Mouse (Mus musculus): ENCODE measurements around the gene Hectd2. TPM values are rescaled to one million over a fixed set of nuclear protein-coding genes. Genes with fewer than 3 reads are reported as not detected.

Gene Hectd2
- polyA plus RNA-seq, 1 experiment from 2014 or later, result 0.56 TPM

DNA sequence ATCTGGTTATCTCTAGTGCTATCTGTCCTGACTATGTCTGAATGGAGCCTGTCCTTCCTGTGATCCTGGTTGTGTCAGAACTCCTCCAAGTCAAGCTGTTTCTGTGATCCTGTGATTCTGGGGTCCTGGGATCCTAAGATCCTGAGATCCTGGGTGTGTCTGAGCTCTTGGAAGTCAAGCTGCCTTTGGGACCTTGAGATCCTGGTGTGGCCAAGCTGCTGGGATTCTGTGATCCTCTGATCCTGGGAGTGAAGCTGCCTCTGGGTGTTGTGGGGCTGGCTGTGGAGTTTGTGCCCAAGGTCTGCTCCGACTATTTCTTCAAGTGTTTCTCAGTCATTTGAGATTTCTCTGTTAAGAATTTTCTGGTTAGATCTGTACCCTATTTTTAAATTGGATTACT is 98.2 kb downstream of the Hectd2 start:
- Histone ChIP-seq H3K27ac (replicated peaks) (no peak overlapping the region), H3K9ac (no peak overlapping the region), H3K27me3 (no peaks in the 10 kb centered on the region), H3K4me3 (replicated peaks) (no peak overlapping the region), H3K4me2 (no peak overlapping the region), H3K9me3 (replicated peaks) (no peaks in the 10 kb centered on the region), H3K4me1 (replicated peaks) (no peaks in the 10 kb centered on the region), H3K36me3 (replicated peaks) (no peaks in the 10 kb centered on the region)
- ATAC-seq (ENCODE audit: insufficient read depth), result no peak
- 70% methylated on average over 1 of the region's 1 CpGs for WGBS (ENCODE audit: insufficient replicate concordance)

DNA sequence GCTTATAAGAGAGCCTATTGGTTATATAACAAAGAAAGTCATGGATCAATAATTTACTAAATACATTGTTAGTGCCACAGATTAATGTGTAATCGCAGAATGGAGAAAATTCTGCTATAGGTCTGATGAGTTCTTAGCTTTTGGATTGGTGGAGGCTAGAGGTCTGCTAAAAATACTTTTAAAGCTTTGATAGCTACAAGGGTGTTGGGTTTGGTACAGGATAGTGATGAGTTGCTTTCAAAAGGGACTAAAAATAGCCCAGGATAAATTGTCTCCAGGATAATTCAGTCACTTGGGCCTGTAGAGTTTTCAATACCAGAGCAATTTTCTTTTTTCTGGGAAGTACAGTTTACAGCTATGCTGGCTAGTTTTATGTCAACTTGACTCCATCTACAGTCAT is 108.3 kb downstream of the Hectd2 start:
- 53% methylated on average over 1 of the region's 1 CpGs for WGBS (ENCODE audit: insufficient replicate concordance)
- no peak overlapping the region for H3K4me2 ChIP-seq
- H3K36me3 ChIP-seq (replicated peaks), result no peaks in the 10 kb centered on the region
- H3K9ac ChIP-seq, result no peak overlapping the region
- H3K4me1 ChIP-seq (replicated peaks), result no peaks in the 10 kb centered on the region
- H3K9me3 ChIP-seq (replicated peaks), result no peaks in the 10 kb centered on the region
- no peak overlapping the region for H3K4me3 ChIP-seq (replicated peaks)
- H3K27ac ChIP-seq (replicated peaks), result no peak overlapping the region
- H3K27me3 ChIP-seq, result no peaks in the 10 kb centered on the region
- ATAC-seq (ENCODE audit: insufficient read depth), result no peak

DNA sequence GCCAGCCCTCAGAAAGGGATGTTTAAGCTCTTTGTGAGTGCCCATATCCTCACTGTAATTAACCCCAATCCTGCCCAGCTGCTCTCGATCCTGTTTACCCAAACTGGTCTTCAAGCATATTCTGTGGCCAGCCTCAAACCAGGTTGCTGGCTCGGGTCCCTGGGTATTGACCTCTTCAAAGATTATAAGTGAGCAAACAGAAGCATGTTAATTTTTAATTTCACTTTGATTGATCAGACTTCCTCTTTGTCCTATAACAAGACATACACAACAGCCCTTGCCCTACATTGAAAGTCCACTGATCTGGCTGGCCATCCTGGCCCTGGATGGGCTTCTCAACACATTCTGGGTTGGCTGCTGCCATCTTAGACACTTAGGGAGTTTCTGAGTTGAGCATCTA is 109.5 kb downstream of the Hectd2 start:
- H3K9me3 ChIP-seq (replicated peaks), result no peaks in the 10 kb centered on the region
- no peaks in the 10 kb centered on the region for H3K27me3 ChIP-seq
- no peak overlapping the region for H3K27ac ChIP-seq (replicated peaks)
- 47% methylated on average over 2 of the region's 2 CpGs for WGBS (ENCODE audit: insufficient replicate concordance)
- no peak for ATAC-seq (ENCODE audit: insufficient read depth)
- no peak overlapping the region for H3K4me3 ChIP-seq (replicated peaks)
- H3K4me2 ChIP-seq, result no peak overlapping the region
- H3K4me1 ChIP-seq (replicated peaks), result no peaks in the 10 kb centered on the region
- H3K36me3 ChIP-seq (replicated peaks), result no peaks in the 10 kb centered on the region
- H3K9ac ChIP-seq, result no peak overlapping the region

DNA sequence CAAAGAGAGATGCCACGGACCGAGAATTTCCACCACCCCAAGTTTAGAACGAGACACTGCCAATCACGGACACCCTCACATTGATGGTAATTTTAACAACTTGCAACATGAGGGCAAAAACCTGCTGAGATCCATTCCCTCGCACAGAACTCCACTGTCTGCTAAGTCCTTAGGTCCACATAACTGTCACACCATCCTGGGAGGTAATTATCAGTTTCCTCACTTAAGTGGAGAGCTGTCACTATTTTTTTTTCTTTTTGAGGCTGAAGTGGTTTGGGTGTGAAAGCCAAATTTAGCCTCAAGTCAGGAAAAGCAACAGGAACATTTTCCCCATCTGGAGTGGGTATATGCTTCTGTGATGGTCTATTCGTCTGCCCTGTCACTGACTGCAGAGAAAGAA is 110.0 kb downstream of the Hectd2 start:
- no peaks in the 10 kb centered on the region for H3K4me1 ChIP-seq (replicated peaks)
- no peaks in the 10 kb centered on the region for H3K27me3 ChIP-seq
- no peak overlapping the region for H3K4me3 ChIP-seq (replicated peaks)
- no peak overlapping the region for H3K4me2 ChIP-seq
- no peaks in the 10 kb centered on the region for H3K36me3 ChIP-seq (replicated peaks)
- 68% methylated on average over 6 of the region's 6 CpGs for WGBS (ENCODE audit: insufficient replicate concordance)
- H3K9me3 ChIP-seq (replicated peaks), result no peaks in the 10 kb centered on the region
- ATAC-seq (ENCODE audit: insufficient read depth), result no peak
- no peak overlapping the region for H3K9ac ChIP-seq
- no peak overlapping the region for H3K27ac ChIP-seq (replicated peaks)

DNA sequence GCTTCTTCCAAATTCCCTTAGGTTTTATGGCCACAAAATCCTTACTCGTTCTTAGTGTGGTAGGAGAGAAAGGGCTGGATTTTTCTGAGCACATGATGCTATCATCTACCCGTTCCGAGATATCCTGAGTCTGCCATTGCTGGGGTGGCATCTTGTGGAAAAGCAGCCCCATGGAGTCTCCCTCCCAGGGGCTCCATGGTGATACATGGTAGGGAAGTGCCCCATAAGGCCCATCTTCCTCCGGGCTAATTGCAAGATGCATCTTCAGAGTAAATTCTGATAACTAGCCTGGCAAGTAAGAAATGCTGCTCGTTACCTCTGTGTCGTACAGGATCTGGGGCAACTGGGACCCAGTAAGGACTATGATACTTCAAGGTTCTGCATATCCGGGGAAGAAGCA is 110.8 kb downstream of the Hectd2 start:
- Histone ChIP-seq H3K4me3 (replicated peaks) (no peak overlapping the region), H3K27ac (replicated peaks) (no peak overlapping the region), H3K4me2 (no peak overlapping the region), H3K4me1 (replicated peaks) (no peaks in the 10 kb centered on the region), H3K9ac (no peak overlapping the region), H3K36me3 (replicated peaks) (no peaks in the 10 kb centered on the region), H3K9me3 (replicated peaks) (no peaks in the 10 kb centered on the region), H3K27me3 (no peaks in the 10 kb centered on the region)
- 69% methylated on average over 7 of the region's 7 CpGs for WGBS (ENCODE audit: insufficient replicate concordance)
- no peak for ATAC-seq (ENCODE audit: insufficient read depth)

DNA sequence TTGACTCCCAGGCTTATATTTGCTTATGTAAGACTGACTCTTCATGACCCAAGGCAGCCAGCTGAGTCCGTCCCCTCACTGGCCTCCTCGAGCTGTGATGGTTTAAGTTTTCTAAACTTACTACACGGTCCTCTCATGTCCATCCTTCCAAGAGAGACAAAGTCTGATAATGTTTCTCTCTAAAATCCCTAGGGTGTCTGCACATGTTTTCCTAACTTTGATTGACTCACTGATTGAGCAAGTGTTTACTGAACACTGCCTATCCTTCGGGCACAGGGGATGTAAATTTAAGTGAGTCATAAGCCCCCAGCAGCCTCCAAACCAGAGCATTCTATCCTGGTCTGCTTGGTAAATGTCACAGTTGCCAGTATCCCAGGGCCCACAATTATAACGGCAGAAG is 111.2 kb downstream of the Hectd2 start:
- ATAC-seq (ENCODE audit: insufficient read depth), result no peak
- H3K27me3 ChIP-seq, result no peaks in the 10 kb centered on the region
- no peak overlapping the region for H3K9ac ChIP-seq
- no peaks in the 10 kb centered on the region for H3K9me3 ChIP-seq (replicated peaks)
- H3K4me3 ChIP-seq (replicated peaks), result no peak overlapping the region
- no peaks in the 10 kb centered on the region for H3K36me3 ChIP-seq (replicated peaks)
- H3K4me2 ChIP-seq, result no peak overlapping the region
- no peaks in the 10 kb centered on the region for H3K4me1 ChIP-seq (replicated peaks)
- no peak overlapping the region for H3K27ac ChIP-seq (replicated peaks)
- 48% methylated on average over 5 of the region's 5 CpGs for WGBS (ENCODE audit: insufficient replicate concordance)

DNA sequence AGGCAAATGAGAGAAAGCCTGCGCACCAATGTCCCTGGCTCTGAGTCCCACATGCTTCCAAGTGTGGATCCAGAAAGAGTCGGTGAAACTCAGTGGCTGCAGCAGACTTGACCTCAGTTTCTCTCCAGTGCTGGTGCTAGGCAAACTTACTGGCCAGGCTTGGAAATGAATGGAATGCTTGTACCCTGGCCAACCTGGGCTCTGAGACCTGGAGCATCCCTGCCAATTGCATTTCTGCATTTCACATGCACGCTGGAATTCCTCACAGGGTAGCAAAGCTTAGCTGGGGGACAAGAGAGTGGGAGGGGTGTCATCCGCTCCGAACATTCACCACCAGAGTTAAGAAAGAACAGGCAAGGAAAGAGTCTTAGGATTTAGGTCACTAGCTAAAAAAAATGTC is 112.0 kb downstream of the Hectd2 start:
- H3K4me3 ChIP-seq (replicated peaks), result no peak overlapping the region
- H3K4me1 ChIP-seq (replicated peaks), result no peaks in the 10 kb centered on the region
- no peak overlapping the region for H3K27ac ChIP-seq (replicated peaks)
- H3K36me3 ChIP-seq (replicated peaks), result no peaks in the 10 kb centered on the region
- no peaks in the 10 kb centered on the region for H3K27me3 ChIP-seq
- 69% methylated on average over 5 of the region's 5 CpGs for WGBS (ENCODE audit: insufficient replicate concordance)
- no peak overlapping the region for H3K9ac ChIP-seq
- no peak for ATAC-seq (ENCODE audit: insufficient read depth)
- no peaks in the 10 kb centered on the region for H3K9me3 ChIP-seq (replicated peaks)
- H3K4me2 ChIP-seq, result no peak overlapping the region

DNA sequence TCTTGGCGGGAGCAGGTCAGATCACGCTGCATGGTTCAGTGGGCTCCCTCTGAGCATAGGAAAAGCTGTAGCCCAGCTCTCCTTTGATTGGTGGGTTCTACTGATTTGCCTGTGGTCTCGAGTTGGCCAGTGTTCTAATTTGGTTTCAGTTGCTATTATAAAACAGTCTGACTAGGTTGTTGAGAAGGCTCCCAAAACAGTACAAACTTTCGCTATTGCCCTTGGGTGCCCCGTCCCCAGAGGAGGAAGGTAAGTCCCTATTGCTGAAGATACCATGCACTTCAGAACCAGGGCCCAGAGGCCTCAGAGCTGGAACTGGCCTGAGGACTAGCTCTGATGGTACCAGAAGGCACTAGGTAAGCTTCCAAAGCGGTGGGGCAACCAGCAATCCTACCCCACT is 112.9 kb downstream of the Hectd2 start:
- Histone ChIP-seq H3K4me1 (replicated peaks) (no peaks in the 10 kb centered on the region), H3K4me3 (replicated peaks) (no peak overlapping the region), H3K36me3 (replicated peaks) (no peaks in the 10 kb centered on the region), H3K27me3 (no peaks in the 10 kb centered on the region), H3K4me2 (no peak overlapping the region), H3K9me3 (replicated peaks) (no peaks in the 10 kb centered on the region), H3K9ac (no peak overlapping the region), H3K27ac (replicated peaks) (no peak overlapping the region)
- ATAC-seq (ENCODE audit: insufficient read depth), result no peak
- WGBS (ENCODE audit: insufficient replicate concordance), result 66% methylated on average over 6 of the region's 6 CpGs

DNA sequence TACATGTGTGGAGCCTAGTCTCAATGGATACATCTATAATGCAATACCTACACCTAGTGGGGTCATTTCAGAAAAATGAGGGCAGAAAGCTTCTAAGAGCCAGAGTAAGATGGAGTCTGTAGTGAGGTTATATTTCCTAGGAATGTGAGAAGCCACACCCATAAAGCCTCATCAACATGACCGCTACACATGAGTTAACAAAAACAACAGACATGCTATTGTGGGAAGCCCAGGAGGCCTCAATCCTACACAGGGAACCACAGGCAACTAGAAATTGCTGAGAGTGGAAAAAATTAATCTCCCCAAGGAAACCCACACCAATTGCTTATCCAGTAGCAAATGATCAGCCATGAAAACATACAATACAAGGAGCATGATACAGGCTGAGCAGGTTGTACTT is 113.7 kb downstream of the Hectd2 start:
- Histone ChIP-seq H3K27me3 (no peaks in the 10 kb centered on the region), H3K27ac (replicated peaks) (no peak overlapping the region), H3K4me1 (replicated peaks) (no peaks in the 10 kb centered on the region), H3K4me3 (replicated peaks) (no peak overlapping the region), H3K36me3 (replicated peaks) (no peaks in the 10 kb centered on the region), H3K4me2 (no peak overlapping the region), H3K9me3 (replicated peaks) (no peaks in the 10 kb centered on the region), H3K9ac (no peak overlapping the region)
- no peak for ATAC-seq (ENCODE audit: insufficient read depth)
- 77% methylated on average over 1 of the region's 1 CpGs for WGBS (ENCODE audit: insufficient replicate concordance)

DNA sequence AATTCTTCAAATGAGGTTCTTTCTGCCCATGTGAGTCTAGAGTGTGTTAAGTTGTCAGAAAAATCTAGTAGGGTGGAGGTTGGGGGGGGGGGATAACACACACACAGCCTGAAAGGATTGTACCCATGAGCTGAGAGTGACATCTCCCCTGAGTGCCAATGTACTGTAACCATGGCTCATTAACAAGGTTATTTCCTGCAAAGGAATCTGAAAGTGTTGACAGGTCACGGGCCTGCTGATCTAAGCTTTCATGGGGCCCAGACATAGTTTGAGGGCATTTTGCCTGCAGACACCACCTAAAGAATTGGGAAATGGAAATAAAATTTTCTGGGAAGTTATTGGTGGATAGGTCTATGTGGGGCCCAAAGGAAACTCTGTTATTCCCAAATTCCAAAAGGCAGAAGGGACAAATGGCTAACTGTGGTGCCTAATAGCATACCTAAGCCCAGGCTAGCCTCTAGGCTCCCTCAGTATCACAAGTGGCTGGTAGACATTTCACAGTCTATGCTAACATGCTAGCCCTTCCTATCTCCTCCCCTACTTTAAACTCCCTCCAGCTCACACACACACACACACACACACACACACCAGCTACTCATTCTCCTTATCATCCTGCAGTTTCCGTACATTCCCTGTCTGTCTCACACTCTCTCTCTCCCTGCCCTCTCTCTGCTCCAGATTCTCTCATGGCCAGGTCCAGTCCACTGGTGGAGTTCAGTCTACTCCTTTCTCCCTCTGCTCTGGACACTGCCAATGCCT is 114.6 kb downstream of the Hectd2 start:
- Histone ChIP-seq H3K9ac (no peak overlapping the region), H3K27ac (replicated peaks) (no peak overlapping the region), H3K9me3 (replicated peaks) (no peaks in the 10 kb centered on the region), H3K27me3 (no peaks in the 10 kb centered on the region), H3K36me3 (replicated peaks) (no peaks in the 10 kb centered on the region), H3K4me2 (no peak overlapping the region), H3K4me1 (replicated peaks) (no peaks in the 10 kb centered on the region), H3K4me3 (replicated peaks) (no peak overlapping the region)
- ATAC-seq (ENCODE audit: insufficient read depth), result no peak
- 53% methylated on average over 2 of the region's 2 CpGs for WGBS (ENCODE audit: insufficient replicate concordance)

DNA sequence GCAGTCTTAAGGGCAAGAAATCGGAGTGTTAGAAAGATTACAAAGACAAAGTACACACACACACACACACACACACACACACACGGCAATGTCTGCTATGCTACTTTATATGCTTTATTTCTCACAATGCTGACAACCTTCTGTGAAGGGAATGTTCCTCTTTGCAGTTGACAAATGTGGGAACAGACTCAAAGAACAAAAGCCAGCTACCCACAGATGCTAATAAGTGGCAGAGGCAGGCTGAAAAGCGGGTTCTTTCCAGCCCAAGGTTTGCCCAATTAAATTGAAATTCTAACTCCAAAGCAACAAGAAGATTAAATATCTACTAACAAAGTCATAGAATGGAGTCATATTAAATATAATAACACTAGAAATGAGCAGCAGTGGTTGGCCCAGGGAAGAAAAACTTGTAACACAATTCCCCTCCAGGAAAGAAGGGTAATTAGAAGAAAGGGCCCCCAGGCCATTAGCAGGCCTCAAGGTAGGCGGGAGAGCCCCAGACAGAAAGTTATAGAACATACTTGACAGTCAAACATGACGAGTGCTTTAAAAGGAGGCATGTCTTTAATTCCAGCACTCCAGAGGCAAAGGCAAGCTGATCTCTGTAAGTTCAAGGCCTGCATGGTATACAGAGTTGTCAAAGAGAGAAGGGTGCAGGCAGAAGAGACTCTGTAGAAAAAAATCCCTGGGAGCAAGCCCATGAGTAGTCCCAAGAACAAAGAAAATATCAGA is 115.4 kb downstream of the Hectd2 start:
- Histone ChIP-seq H3K9me3 (replicated peaks) (no peaks in the 10 kb centered on the region), H3K4me3 (replicated peaks) (no peak overlapping the region), H3K9ac (no peak overlapping the region), H3K27ac (replicated peaks) (no peak overlapping the region), H3K36me3 (replicated peaks) (no peaks in the 10 kb centered on the region), H3K27me3 (no peaks in the 10 kb centered on the region), H3K4me1 (replicated peaks) (no peaks in the 10 kb centered on the region), H3K4me2 (no peak overlapping the region)
- no peak for ATAC-seq (ENCODE audit: insufficient read depth)
- WGBS (ENCODE audit: insufficient replicate concordance), result 59% methylated on average over 5 of the region's 5 CpGs
